Mouse (Mus musculus): ENCODE measurements around the gene Syngr2. TPM values are rescaled to one million over a fixed set of nuclear protein-coding genes. Genes with fewer than 3 reads are reported as not detected.
A peak's percentile ranks its signal among the peaks of the same experiment; 100 is the strongest.

The Syngr2 gene
- polyA plus RNA-seq, 1 experiment from 2014 or later, result 32.7 TPM

DNA sequence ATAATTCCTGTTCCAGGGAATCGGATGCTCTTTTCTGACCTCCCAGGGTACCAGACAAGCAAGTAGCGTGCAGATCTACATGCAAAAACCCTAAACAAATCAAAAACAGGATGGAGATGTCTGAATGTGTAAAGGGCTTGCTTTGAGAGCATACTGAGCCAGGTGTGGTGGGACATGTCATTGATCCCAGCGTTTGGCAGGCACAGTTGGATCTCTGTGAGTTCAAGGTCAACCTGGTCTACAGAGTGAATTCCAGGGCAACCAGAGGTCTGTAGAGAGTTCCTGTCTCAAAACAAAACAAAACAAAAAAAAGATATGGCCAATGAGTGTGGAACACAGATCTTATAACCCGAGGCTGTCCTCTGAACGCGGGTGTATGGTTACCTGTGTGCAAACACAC lies 13.9 kb downstream of the Syngr2 start:
- Histone ChIP-seq H3K4me3 (ENCODE audit: low read depth, low read length) (no peak overlapping the region), H3K9ac (ENCODE audit: low read length) (no peak overlapping the region; the same call in 1 of the 2 replicates), H3K9me3 (ENCODE audit: control insufficient read depth, low read length) (no peaks in the 10 kb centered on the region), H3K27me3 (ENCODE audit: control insufficient read depth, insufficient read depth, low read length) (no peaks in the 10 kb centered on the region), H3K36me3 (ENCODE audit: control insufficient read depth, insufficient read depth, low read length) (peaks cover 7% of the 10 kb centered on the region; the same call in 1 of the 2 replicates), H3K4me1 (replicated peaks; ENCODE audit: control insufficient read depth, insufficient read depth, low read length) (peaks cover 14% of the 10 kb centered on the region), H3K4me2 (ENCODE audit: low read depth, low read length, severe bottlenecking) (no peak overlapping the region), H3K27ac (ENCODE audit: low read depth, low read length) (no peak overlapping the region)
- ATAC-seq (replicated peaks; ENCODE audit: low FRiP score), result no peak
- WGBS, result 91% methylated on average over 6 of the region's 6 CpGs
- no peak for DNase-seq (ENCODE audit: low spot score)

DNA sequence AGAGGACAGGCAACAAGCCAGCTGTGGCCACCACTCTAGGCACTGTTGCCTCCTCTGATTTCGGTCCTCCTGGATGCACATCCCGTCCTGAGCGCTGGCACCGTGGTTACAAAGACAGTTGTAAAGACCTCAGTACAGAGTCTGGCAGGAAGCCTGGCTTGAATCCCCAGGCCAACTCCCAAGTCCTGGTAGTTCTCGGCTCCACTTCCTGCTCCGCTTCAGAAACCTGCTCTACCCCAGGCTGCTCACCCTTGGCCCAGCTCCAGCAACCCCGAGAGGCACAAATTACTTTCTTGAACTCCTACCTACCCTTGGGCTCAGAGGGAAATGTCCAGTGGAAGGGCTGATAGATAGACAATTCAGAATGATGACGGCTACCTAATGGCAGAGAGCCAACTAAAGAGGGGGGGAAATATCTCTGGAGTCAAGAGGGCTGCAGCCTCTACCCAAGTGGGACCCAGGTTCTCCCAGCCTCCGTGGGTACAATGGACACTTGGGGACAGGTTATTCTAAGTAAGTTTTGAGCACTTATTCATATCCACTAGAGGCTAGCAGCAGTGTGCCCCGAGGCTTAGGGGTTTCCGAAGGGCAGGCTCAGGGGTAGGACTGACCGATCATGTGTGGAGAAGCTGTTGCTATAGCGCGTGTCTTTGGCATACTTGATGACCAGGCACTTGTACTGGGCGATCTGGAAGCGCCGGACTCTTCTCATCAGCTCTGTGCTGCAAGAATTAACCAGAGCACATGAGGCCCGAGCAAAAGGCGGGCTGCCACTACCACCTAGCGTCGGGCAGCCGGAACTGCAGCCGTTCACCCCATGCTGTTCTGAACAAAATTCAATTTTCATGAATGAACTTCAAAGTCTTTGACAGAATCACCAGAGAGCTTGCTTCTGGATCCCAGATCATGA lies 14.8 kb downstream of the Syngr2 start:
- Histone ChIP-seq H3K27me3 (ENCODE audit: control insufficient read depth, insufficient read depth, low read length) (no peaks in the 10 kb centered on the region), H3K4me1 (replicated peaks; ENCODE audit: control insufficient read depth, insufficient read depth, low read length) (peaks cover 14% of the 10 kb centered on the region), H3K36me3 (ENCODE audit: control insufficient read depth, insufficient read depth, low read length) (peaks cover 7% of the 10 kb centered on the region; the same call in 1 of the 2 replicates), H3K4me3 (ENCODE audit: low read depth, low read length) (peak overlapping the region; percentile 45), H3K4me2 (ENCODE audit: low read depth, low read length, severe bottlenecking) (peak overlapping the region; percentile 64), H3K27ac (ENCODE audit: low read depth, low read length) (peak overlapping the region; percentile 82; the same call in 1 of the 2 replicates), H3K9ac (ENCODE audit: low read length) (peak overlapping the region; percentile 79), H3K9me3 (ENCODE audit: control insufficient read depth, low read length) (no peaks in the 10 kb centered on the region)
- WGBS, result 28% methylated on average over 23 of the region's 23 CpGs
- DNase-seq (ENCODE audit: low spot score) (peak; percentile 92), ATAC-seq (replicated peaks; ENCODE audit: low FRiP score) (peak; percentile 64; the same call in 1 of the 2 replicates)

DNA sequence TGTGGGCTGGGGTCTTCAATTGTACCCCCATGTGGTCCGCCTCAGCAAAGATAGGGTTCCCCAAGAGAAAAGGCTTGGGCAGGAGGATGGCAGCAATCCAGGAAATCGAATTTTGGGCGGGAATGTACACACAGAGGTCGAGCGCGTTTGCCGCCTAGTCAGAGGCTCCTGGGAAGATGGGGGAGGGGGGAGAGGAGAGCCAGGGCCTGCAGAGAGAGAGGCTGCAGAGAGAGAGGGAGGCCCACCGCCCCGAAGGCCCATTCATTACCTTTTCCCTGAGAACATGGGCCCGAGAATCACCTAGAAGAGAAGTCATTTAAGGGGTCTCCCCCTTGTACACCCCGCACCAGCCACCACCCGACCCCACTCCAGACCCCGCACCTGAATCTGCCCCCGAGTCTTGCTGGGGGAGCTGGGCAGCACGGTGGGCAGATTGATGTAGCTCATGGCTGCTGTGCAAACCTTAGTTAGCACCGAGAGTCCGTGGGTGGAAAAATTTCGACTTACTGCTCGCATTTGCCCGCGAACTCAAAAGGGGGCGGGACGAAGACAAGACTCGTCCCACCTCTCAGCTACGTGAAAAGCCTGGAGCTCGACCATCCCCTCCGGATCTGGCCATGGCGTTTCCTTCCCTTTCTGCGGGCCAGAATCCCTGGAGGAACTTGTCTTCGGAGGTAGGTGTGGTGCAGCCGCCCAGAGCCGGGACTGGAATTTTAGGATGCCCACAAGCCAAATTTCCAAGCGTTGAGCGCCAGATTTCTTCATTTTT lies 16.0 kb downstream of the Syngr2 start, which contains the start of the genes Afmid and Tk1:
Gene Afmid, plus strand, starts transcription at position 592 of the 769 bp plus-strand sequence.
Gene Tk1, minus strand, starts transcription at position 760 of the 769 bp plus-strand sequence.
- peak within 1 kb of the TSS; percentile 79 for H3K9ac ChIP-seq (ENCODE audit: low read length)
- H3K9me3 ChIP-seq (ENCODE audit: control insufficient read depth, low read length), result no peaks in the 10 kb centered on the region
- peaks cover 2% of the 10 kb centered on the region; the same call in 1 of the 2 replicates for H3K36me3 ChIP-seq (ENCODE audit: control insufficient read depth, insufficient read depth, low read length)
- ATAC-seq (replicated peaks; ENCODE audit: low FRiP score) (peak; percentile 76), DNase-seq (ENCODE audit: low spot score) (peak; percentile 90)
- peaks cover 14% of the 10 kb centered on the region for H3K4me1 ChIP-seq (replicated peaks; ENCODE audit: control insufficient read depth, insufficient read depth, low read length)
- under 1% methylated on average over 34 of the region's 34 CpGs for WGBS
- peak within 1 kb of the TSS; percentile 82 for H3K27ac ChIP-seq (ENCODE audit: low read depth, low read length)
- peak within 1 kb of the TSS; percentile 64 for H3K4me2 ChIP-seq (ENCODE audit: low read depth, low read length, severe bottlenecking)
- H3K27me3 ChIP-seq (ENCODE audit: control insufficient read depth, insufficient read depth, low read length), result no peaks in the 10 kb centered on the region
- peak within 1 kb of the TSS; percentile 45 for H3K4me3 ChIP-seq (ENCODE audit: low read depth, low read length)

DNA sequence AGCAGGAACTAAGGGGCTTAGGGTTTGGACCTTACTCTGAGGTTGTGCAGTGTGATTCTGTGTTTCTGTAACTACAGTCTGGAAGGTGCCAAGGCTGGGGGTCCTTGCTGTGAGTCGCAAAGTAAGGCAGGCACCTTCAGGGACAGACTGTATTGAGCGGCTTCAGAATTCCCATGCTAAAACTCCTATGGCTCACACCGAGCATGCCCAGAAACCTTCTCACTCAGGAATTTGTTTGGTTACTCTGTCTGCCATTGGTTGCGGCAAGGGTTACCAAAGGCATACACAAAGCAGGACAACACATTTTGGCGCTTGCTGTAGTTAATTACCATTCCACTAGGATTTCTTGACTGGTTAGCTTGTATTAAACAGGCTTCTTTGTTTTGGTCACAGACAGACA lies 16.7 kb downstream of the Syngr2 start:
- Histone ChIP-seq H3K27me3 (ENCODE audit: control insufficient read depth, insufficient read depth, low read length) (no peaks in the 10 kb centered on the region), H3K4me1 (replicated peaks; ENCODE audit: control insufficient read depth, insufficient read depth, low read length) (peaks cover 14% of the 10 kb centered on the region), H3K27ac (ENCODE audit: low read depth, low read length) (peak overlapping the region; percentile 82), H3K9ac (ENCODE audit: low read length) (peak overlapping the region; percentile 79), H3K4me3 (ENCODE audit: low read depth, low read length) (peak overlapping the region; percentile 45), H3K4me2 (ENCODE audit: low read depth, low read length, severe bottlenecking) (peak overlapping the region; percentile 64), H3K9me3 (ENCODE audit: control insufficient read depth, low read length) (no peaks in the 10 kb centered on the region), H3K36me3 (ENCODE audit: control insufficient read depth, insufficient read depth, low read length) (peaks cover 2% of the 10 kb centered on the region; the same call in 1 of the 2 replicates)
- DNase-seq (ENCODE audit: low spot score) (peak; percentile 66), ATAC-seq (replicated peaks; ENCODE audit: low FRiP score) (peak; percentile 54)
- 4% methylated on average over 5 of the region's 5 CpGs for WGBS

DNA sequence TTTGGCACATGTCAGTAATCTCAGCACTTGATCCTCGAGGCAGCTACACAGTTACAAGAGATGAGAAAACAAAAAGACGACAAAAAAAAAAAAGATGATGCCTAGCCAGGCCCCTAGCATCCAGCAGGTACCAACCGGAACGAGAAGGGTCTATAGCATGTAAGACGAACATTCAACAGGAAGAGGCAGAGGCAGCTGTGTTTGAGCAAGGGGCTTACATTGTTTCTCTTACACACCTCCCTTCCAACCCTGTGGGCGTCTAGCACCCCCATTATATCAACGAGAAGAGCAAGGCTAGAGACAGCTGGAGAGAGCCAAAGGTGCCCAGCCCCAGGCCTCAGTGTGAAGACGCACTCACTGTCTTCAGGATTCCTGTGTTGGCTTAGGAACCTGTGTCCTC lies 17.4 kb downstream of the Syngr2 start:
- peaks cover 14% of the 10 kb centered on the region for H3K4me1 ChIP-seq (replicated peaks; ENCODE audit: control insufficient read depth, insufficient read depth, low read length)
- no peaks in the 10 kb centered on the region for H3K27me3 ChIP-seq (ENCODE audit: control insufficient read depth, insufficient read depth, low read length)
- H3K4me2 ChIP-seq (ENCODE audit: low read depth, low read length, severe bottlenecking), result 0 out of 2 replicates have a peak overlapping the region, but pooled peaks have one; percentile 64
- ATAC-seq (replicated peaks; ENCODE audit: low FRiP score) (no peak), DNase-seq (ENCODE audit: low spot score) (no peak)
- no peaks in the 10 kb centered on the region for H3K9me3 ChIP-seq (ENCODE audit: control insufficient read depth, low read length)
- no peak overlapping the region for H3K4me3 ChIP-seq (ENCODE audit: low read depth, low read length)
- 77% methylated on average over 8 of the region's 8 CpGs for WGBS
- H3K9ac ChIP-seq (ENCODE audit: low read length), result 0 out of 2 replicates have a peak overlapping the region, but pooled peaks have one; percentile 18
- H3K36me3 ChIP-seq (ENCODE audit: control insufficient read depth, insufficient read depth, low read length), result peaks cover 2% of the 10 kb centered on the region; the same call in 1 of the 2 replicates
- H3K27ac ChIP-seq (ENCODE audit: low read depth, low read length), result no peak overlapping the region

DNA sequence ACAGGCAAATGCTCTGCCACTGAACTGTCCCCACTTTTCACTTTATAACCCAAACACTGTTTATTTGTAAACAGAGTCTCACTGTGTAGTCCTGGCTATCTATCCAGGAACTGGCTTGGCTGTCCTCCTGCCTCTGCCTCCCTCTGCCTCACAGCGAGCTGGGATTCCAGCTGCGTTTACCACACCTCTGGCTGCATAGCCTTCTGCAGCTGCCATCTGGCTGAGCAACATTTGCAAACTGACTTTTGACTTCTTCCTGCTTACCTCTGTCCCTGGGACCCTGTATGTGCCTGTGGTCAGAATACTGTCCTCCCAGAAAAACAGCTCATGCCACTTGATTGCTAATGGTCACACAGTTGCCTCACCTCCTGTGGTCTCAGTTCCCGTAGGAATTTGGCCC lies 17.9 kb downstream of the Syngr2 start:
- 72% methylated on average over 3 of the region's 3 CpGs for WGBS
- ATAC-seq (replicated peaks; ENCODE audit: low FRiP score) (no peak), DNase-seq (ENCODE audit: low spot score) (no peak)
- Histone ChIP-seq H3K4me1 (replicated peaks; ENCODE audit: control insufficient read depth, insufficient read depth, low read length) (peaks cover 14% of the 10 kb centered on the region), H3K36me3 (ENCODE audit: control insufficient read depth, insufficient read depth, low read length) (peaks cover 2% of the 10 kb centered on the region; the same call in 1 of the 2 replicates), H3K9ac (ENCODE audit: low read length) (no peak overlapping the region), H3K9me3 (ENCODE audit: control insufficient read depth, low read length) (no peaks in the 10 kb centered on the region), H3K4me3 (ENCODE audit: low read depth, low read length) (no peak overlapping the region), H3K4me2 (ENCODE audit: low read depth, low read length, severe bottlenecking) (no peak overlapping the region), H3K27me3 (ENCODE audit: control insufficient read depth, insufficient read depth, low read length) (no peaks in the 10 kb centered on the region), H3K27ac (ENCODE audit: low read depth, low read length) (no peak overlapping the region)

DNA sequence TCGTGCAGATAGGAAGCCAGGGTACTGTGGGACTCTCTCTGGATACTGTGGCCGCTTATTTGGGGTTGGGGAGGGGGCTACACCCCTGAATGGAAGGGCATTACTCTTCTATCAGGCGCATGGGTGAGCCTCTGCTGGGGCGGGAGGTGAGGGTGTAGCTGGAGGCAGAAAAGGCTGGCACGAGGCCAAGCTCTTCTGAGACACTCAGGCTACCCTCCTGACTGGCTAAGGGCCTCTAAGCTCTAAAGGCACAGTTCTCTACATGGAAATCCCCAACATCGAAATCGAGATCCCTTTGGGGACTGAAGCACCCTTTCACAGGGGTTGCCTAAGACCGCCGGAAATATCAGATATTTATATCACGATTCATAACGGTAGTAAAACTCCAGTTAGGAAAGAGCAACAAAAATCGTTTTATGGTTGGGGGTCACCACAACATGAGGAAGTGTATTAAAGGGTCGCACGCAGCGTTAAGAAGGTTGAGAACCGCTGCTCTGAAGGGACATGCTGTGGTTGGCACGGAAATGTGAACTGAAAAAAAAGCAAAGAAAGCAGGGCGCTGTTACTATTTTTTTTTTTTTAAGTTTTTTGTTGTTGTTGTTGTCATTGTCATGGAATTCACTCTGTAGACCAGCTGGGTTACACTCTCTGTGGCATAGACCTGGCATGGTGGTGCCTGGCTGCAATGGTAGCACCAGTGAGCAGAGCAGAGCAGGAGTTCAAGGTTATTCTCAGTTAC lies 18.9 kb downstream of the Syngr2 start:
- no peak overlapping the region for H3K4me2 ChIP-seq (ENCODE audit: low read depth, low read length, severe bottlenecking)
- no peaks in the 10 kb centered on the region for H3K36me3 ChIP-seq (ENCODE audit: control insufficient read depth, insufficient read depth, low read length)
- peak overlapping the region; percentile 6; the same call in 1 of the 2 replicates for H3K9ac ChIP-seq (ENCODE audit: low read length)
- no peak for ATAC-seq (replicated peaks; ENCODE audit: low FRiP score)
- 84% methylated on average over 18 of the region's 18 CpGs for WGBS
- DNase-seq (ENCODE audit: low spot score), result no peak
- H3K27ac ChIP-seq (ENCODE audit: low read depth, low read length), result no peak overlapping the region
- H3K27me3 ChIP-seq (ENCODE audit: control insufficient read depth, insufficient read depth, low read length), result no peaks in the 10 kb centered on the region
- no peaks in the 10 kb centered on the region for H3K9me3 ChIP-seq (ENCODE audit: control insufficient read depth, low read length)
- no peak overlapping the region for H3K4me3 ChIP-seq (ENCODE audit: low read depth, low read length)
- H3K4me1 ChIP-seq (replicated peaks; ENCODE audit: control insufficient read depth, insufficient read depth, low read length), result peaks cover 14% of the 10 kb centered on the region

Data from forebrain, embryonic 11.5 days (tissue).